35 mouse cellular contexts compared by ENCODE assay signal in genomic region chr8:12489194-12489593, GRCm38 (mm10).
"Had no signal": no experiment of that assay in that cellular context is flagged by ENCODE, and none has a peak within 500 bp of the region (broad histone marks: within the 10 kb centered on the region; RNA-seq: fewer than 3 reads in every experiment).

No protein-coding gene starts in this region.

- H3K4me3 ChIP-seq: heart, embryonic 12.5 days; heart, embryonic 13.5 days; heart, embryonic 15.5 days; hindbrain, embryonic 10.5 days; hindbrain, embryonic 12.5 days; hindbrain, embryonic 13.5 days; hindbrain, embryonic 15.5 days; intestine, embryonic 15.5 days; kidney, embryonic 15.5 days; layer of hippocampus, adult 2 months; left cerebral cortex, adult 2 months had no signal

- ATAC-seq: hindbrain, embryonic 16.5 days; hindbrain, postnatal 0 days; inflammation-experienced regulatory T-cells, adult 6 months; intestine, embryonic 15.5 days; intestine, embryonic 16.5 days; intestine, postnatal 0 days had no signal

- H3K27me3 ChIP-seq: intestine, embryonic 15.5 days had no signal

- H3K27ac ChIP-seq: heart, embryonic 13.5 days; heart, embryonic 15.5 days; hindbrain, embryonic 10.5 days; hindbrain, embryonic 12.5 days; hindbrain, embryonic 13.5 days; hindbrain, embryonic 14.5 days; hindbrain, embryonic 15.5 days; hindbrain, postnatal 0 days; intestine, embryonic 15.5 days; kidney, embryonic 15.5 days; kidney, postnatal 0 days; layer of hippocampus, adult 2 months; left cerebral cortex, adult 2 months had no signal

- DNase-seq: heart, postnatal 10 days; heart, postnatal 14 days; heart, postnatal 36 days; heart, postnatal 4 days; kidney, adult 11 months; kidney, adult 18-20 months; kidney, adult 2 months; kidney, adult 8-10 months; kidney, adult 9 months; kidney, postnatal 10 days; kidney, postnatal 14 days; kidney, postnatal 25 days; kidney, postnatal 36 days; kidney, postnatal 4 days; layer of hippocampus, adult 9-11 months; layer of hippocampus, postnatal 36 days had no signal

- H3K36me3 ChIP-seq: heart, embryonic 12.5 days; heart, embryonic 13.5 days; heart, embryonic 15.5 days; hindbrain, embryonic 10.5 days; hindbrain, embryonic 12.5 days; hindbrain, embryonic 13.5 days; hindbrain, embryonic 15.5 days; intestine, embryonic 15.5 days; kidney, embryonic 15.5 days had no signal

- H3K9ac ChIP-seq: heart, embryonic 12.5 days; heart, embryonic 13.5 days; heart, embryonic 15.5 days; hindbrain, embryonic 12.5 days; hindbrain, embryonic 13.5 days; hindbrain, embryonic 14.5 days; hindbrain, embryonic 15.5 days; intestine, embryonic 15.5 days; kidney, embryonic 15.5 days had no signal

- H3K9me3 ChIP-seq: heart, embryonic 12.5 days; heart, embryonic 13.5 days; heart, embryonic 15.5 days; hindbrain, embryonic 10.5 days; hindbrain, embryonic 12.5 days; hindbrain, embryonic 13.5 days; hindbrain, embryonic 15.5 days; intestine, embryonic 15.5 days; kidney, embryonic 15.5 days had no signal

- H3K4me2 ChIP-seq: heart, embryonic 11.5 days; heart, embryonic 12.5 days; heart, embryonic 13.5 days; heart, embryonic 15.5 days; hindbrain, embryonic 12.5 days; hindbrain, embryonic 13.5 days; hindbrain, embryonic 14.5 days; hindbrain, embryonic 15.5 days; intestine, embryonic 15.5 days; kidney, embryonic 15.5 days had no signal
